Mouse (Mus musculus) liver, embryonic 14.5 days (tissue): Measurements from ENCODE around the gene Dmxl2. TPM values are rescaled to one million over a fixed set of nuclear protein-coding genes. Genes with fewer than 3 reads are reported as not detected.

Source experiments
- ATAC-seq: fragments of 200-750 bp; cut with Nextera tagmentation; 2 replicates; pipeline ENCODE4 v1.8.0; 2017; ENCODE audit warnings: moderate number of reproducible peaks, mild to moderate bottlenecking, moderate library complexity; ENCODE audit not compliant: insufficient read depth
- DNase-seq, 3 experiments: peaks; one replicate each; pipeline ENCODE4 v3.0.0-alpha.2; 2012 to 2013; ENCODE audit warnings: low read depth in 3 of 3, low spot score in 3 of 3
- H3K27ac ChIP-seq: fragments of 300-500 bp; sonication (generic); 2 replicates; pipeline ENCODE4 v1.5.1; 2014; ENCODE audit warnings: moderate library complexity, mild to moderate bottlenecking, control low read depth, inconsistent platforms
- H3K27me3 ChIP-seq: fragments of 300-500 bp; sonication (generic); 2 replicates; pipeline ENCODE4 v1.6.1; 2014; ENCODE audit warnings: mild to moderate bottlenecking, low read length, moderate library complexity; ENCODE audit not compliant: control insufficient read depth, insufficient read depth
- H3K36me3 ChIP-seq: fragments of 300-500 bp; sonication (generic); replicated peaks from 2 replicates; pipeline ENCODE4 v1.6.1; 2014; ENCODE audit warnings: low read depth; ENCODE audit not compliant: control insufficient read depth, insufficient read depth
- H3K4me1 ChIP-seq, 2 experiments: fragments of 200-500 bp in 1 of 2; fragments of 300-500 bp in 1 of 2; sonication (generic) in 1 of 2; replicated peaks; 2 replicates each; pipeline ENCODE4 v1.6.1; 2012 to 2014; ENCODE audit warnings: antibody characterized with exemption in 1 of 2, inconsistent platforms in 1 of 2, low read length in 1 of 2; ENCODE audit not compliant: control insufficient read depth in 2 of 2, insufficient read depth in 2 of 2
- H3K4me2 ChIP-seq: fragments of 300-500 bp; sonication (generic); 2 replicates; pipeline ENCODE4 v1.6.1; 2014; ENCODE audit warnings: low read depth, mild to moderate bottlenecking, control low read depth, moderate library complexity
- H3K4me3 ChIP-seq, 2 experiments: fragments of 200-500 bp in 1 of 2; fragments of 300-500 bp in 1 of 2; sonication (generic) in 1 of 2; 2 replicates each; pipeline ENCODE4 v1.5.1; 2012 to 2014; ENCODE audit warnings: low read depth in 2 of 2, low read length in 2 of 2, mild to moderate bottlenecking in 2 of 2, control low read depth in 1 of 2, inconsistent platforms in 1 of 2, moderate library complexity in 1 of 2; ENCODE audit not compliant: insufficient read depth in 1 of 2
- H3K9ac ChIP-seq: fragments of 300-500 bp; sonication (generic); replicated peaks from 2 replicates; pipeline ENCODE4 v1.6.1; 2014; ENCODE audit warnings: mild to moderate bottlenecking, control low read depth, moderate library complexity
- H3K9me3 ChIP-seq: fragments of 300-500 bp; sonication (generic); 2 replicates; pipeline ENCODE4 v1.6.1; 2016; ENCODE audit warnings: low read length, mixed read lengths; ENCODE audit not compliant: control insufficient read depth
- CTCF ChIP-seq: IDR thresholded peaks from 2 replicates; pipeline ENCODE4 v1.5.1; 2016; ENCODE audit warnings: antibody characterized with exemption, low read depth, control low read depth
- EP300 ChIP-seq: IDR thresholded peaks from 2 replicates; pipeline ENCODE4 v1.6.1; 2016; ENCODE audit warnings: antibody characterized with exemption, low read depth
- WGBS: fragments of 180-500 bp; shearing (Covaris S2); extraction: QIAGEN DNeasy Blood & Tissue Kit; methylation state at CpG from one replicate; pipeline ENCODE4 v1.1.7; 2014; ENCODE audit not compliant: insufficient replicate concordance; 5-methylcytosine and 5-hydroxymethylcytosine counted together
- polyA plus RNA-seq, 2 experiments: library from polyadenylated mRNA; depleted of rRNA in 1 of 2; stranded (reverse) in 1 of 2; unstranded in 1 of 2; fragments of >200 nt; fragmentation: Nextera tagmentation in 1 of 2; extraction: Ambion mirVana in 1 of 2; gene quantifications; 2 replicates each; pipeline versions ENCODE4 v1.2.1 to v1.2.3; 2012 to 2014

Gene Dmxl2
- polyA plus RNA-seq, 2 experiments = 0.98 to 0.99 TPM

- no peak for DNase-seq
- no peaks in the 10 kb centered on the region for H3K4me1 ChIP-seq
These were observed 159.4 kb downstream of the Dmxl2 start for GRCm38 (mm10) chr9:54342026-54342425.

DNA sequence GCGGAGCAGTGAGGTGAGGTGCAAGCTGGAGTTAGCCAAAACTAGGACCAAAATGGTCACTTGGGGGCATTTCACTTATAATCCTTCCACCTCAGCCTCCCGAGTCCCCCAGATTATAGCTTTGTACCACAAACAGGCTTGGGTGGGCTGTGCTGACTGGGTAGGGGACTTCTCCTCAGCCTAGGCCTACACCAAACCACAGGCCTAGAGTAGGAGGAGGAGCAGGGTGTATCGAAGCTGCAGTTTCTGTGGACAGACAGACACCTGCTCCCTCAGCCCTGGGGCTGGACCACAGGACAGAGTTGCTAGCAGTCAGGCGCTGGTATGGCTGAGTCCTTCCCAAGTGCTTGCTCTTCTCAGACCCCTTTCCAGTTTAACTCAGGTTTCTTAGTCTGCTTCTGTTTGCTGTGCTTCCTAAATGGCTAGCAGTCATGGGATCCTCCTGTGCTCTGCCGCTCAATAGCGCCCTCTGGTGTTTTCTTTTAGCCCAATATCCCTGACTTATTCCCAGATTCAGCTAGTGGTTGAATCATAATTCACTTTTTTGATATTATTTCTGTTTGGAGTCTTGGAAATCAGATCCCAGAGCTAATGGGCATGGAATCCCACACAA is 164.8 kb downstream of the Dmxl2 start:
- 34% methylated on average over 6 of the region's 6 CpGs for WGBS
- DNase-seq = peak; percentile 3 to 7 (median 5)
- peak; percentile 68 for TF ChIP-seq CTCF
- no peak for TF ChIP-seq EP300

More at GRCm38 (mm10) chr9:54342026-54342425, 159.4 kb downstream of the Dmxl2 start:
- 57% methylated on average over 7 of the region's 7 CpGs for WGBS
- no peaks in the 10 kb centered on the region for H3K27me3 ChIP-seq
- TF ChIP-seq CTCF = no peak
- no peak for TF ChIP-seq EP300
- no peak overlapping the region for H3K4me3 ChIP-seq
- H3K27ac ChIP-seq = no peak overlapping the region
- H3K36me3 ChIP-seq = no peaks in the 10 kb centered on the region
- H3K4me2 ChIP-seq = no peak overlapping the region
- H3K9me3 ChIP-seq = no peaks in the 10 kb centered on the region
- no peak overlapping the region for H3K9ac ChIP-seq
- ATAC-seq = no peak

DNA sequence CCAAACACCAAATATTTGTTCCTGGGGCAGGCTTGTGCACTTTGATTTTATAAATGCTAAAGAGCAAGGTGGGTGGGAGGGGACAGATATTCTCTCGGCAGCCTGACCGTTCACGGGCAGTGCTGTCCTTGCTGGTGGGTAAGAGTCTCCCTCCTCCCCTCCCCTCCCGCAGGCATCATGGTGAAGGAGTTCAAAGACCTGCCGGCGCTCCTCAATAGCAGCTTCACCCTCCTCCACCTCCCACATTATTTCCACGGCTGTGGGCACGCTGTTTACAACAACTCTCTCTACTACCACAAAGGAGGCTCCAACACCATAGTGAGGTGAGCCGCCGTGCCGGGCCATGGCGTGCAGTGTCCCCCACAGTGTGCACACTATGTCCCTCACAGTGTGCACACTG is 165.8 kb downstream of the Dmxl2 start:
- DNase-seq (no peak), ATAC-seq (no peak)
- H3K27me3 ChIP-seq = no peaks in the 10 kb centered on the region
- H3K9me3 ChIP-seq = no peaks in the 10 kb centered on the region
- H3K4me2 ChIP-seq = no peak overlapping the region
- WGBS = 71% methylated on average over 12 of the region's 12 CpGs
- no peak for TF ChIP-seq CTCF
- TF ChIP-seq EP300 = no peak
- no peak overlapping the region for H3K4me3 ChIP-seq
- no peaks in the 10 kb centered on the region for H3K4me1 ChIP-seq
- H3K36me3 ChIP-seq = no peaks in the 10 kb centered on the region
- H3K27ac ChIP-seq = no peak overlapping the region
- no peak overlapping the region for H3K9ac ChIP-seq

More for the DNA sequence above, 164.8 kb downstream of the Dmxl2 start:
- H3K36me3 ChIP-seq = no peaks in the 10 kb centered on the region
- no peaks in the 10 kb centered on the region for H3K4me1 ChIP-seq
- no peak for ATAC-seq
- no peaks in the 10 kb centered on the region for H3K27me3 ChIP-seq
- H3K4me2 ChIP-seq = no peak overlapping the region
- H3K9me3 ChIP-seq = no peaks in the 10 kb centered on the region
- H3K4me3 ChIP-seq = no peak overlapping the region
- no peak overlapping the region for H3K9ac ChIP-seq
- no peak overlapping the region for H3K27ac ChIP-seq

DNA sequence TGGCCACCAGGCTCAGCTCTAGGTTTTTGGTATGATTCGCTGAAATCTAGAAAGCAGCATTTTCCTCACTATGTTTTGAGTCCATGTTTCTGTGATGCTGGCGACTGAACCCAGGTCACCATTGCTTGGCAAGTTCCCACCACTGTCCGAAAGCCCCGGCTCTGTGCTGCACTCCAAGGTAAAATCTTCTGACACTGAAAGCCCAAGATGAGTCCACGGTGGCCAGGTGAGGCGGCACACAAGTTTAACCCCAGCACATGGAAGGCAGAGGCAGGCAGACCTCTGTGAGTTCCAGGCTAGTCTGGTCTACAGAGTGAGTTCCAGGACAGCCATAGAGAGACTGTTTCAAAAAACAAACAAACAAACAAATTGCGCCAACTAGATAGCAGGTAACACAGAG is 172.2 kb downstream of the Dmxl2 start:
- H3K9ac ChIP-seq = no peak overlapping the region
- H3K27ac ChIP-seq = no peak overlapping the region
- no peak overlapping the region for H3K4me3 ChIP-seq
- H3K9me3 ChIP-seq = no peaks in the 10 kb centered on the region
- WGBS = 67% methylated on average over 7 of the region's 7 CpGs
- H3K4me1 ChIP-seq = no peaks in the 10 kb centered on the region
- TF ChIP-seq EP300 = no peak
- no peak for TF ChIP-seq CTCF
- H3K36me3 ChIP-seq = no peaks in the 10 kb centered on the region
- DNase-seq = no peak
- ATAC-seq = no peak
- H3K27me3 ChIP-seq = no peaks in the 10 kb centered on the region
- H3K4me2 ChIP-seq = no peak overlapping the region

DNA sequence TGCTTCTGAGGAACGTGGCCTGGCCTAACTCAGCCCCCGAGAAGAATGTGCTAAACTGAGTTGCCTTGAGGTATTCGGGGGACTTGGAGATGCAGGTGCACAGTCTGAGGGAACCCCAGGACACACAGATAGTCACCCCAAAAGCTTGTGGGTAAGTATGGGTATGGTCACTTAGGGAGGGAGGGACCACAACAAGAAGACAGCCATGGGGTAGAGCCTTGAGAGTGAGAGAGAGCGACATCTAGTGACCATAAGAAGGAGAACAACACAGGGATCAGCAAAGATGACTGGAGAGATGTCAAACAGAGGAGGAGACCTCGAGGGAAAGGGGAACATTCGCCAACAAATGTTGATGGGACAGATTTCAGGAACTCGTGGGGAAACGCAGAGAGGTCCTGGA is 178.0 kb downstream of the Dmxl2 start:
- TF ChIP-seq CTCF (peak; percentile 61), EP300 (no peak)
- H3K9ac ChIP-seq = no peak overlapping the region
- ATAC-seq (no peak), DNase-seq (no peak)
- no peak overlapping the region for H3K4me2 ChIP-seq
- H3K4me1 ChIP-seq = no peaks in the 10 kb centered on the region
- H3K9me3 ChIP-seq = no peaks in the 10 kb centered on the region
- H3K27me3 ChIP-seq = no peaks in the 10 kb centered on the region
- no peak overlapping the region for H3K27ac ChIP-seq
- no peaks in the 10 kb centered on the region for H3K36me3 ChIP-seq
- no peak overlapping the region for H3K4me3 ChIP-seq
- WGBS = 24% methylated on average over 8 of the region's 8 CpGs
